Mouse (Mus musculus) WW6 (cell line): ENCODE results near the gene Cckbr.
"Not testable (repeated sequence)": the region's sequence is repeated elsewhere in the genome, so short reads cannot be mapped to it uniquely, and the experiment has no call there.

Experiments
- DNase-seq: peaks from one replicate; pipeline ENCODE4 v3.0.0-alpha.2; 2013; ENCODE audit warnings: low read depth, low spot score

The Cckbr gene

GRCm38 (mm10) chr7:105437979-105438772, 12.6 kb downstream of the Cckbr start:
- no peak for DNase-seq

- no peak for DNase-seq
These were observed 15.9 kb downstream of the Cckbr start for GRCm38 (mm10) chr7:105441426-105441825.

GRCm38 (mm10) chr7:105445076-105445475, 19.5 kb downstream of the Cckbr start:
- DNase-seq: no peak

GRCm38 (mm10) chr7:105453345-105453744, 27.8 kb downstream of the Cckbr start:
- not testable (repeated sequence) for DNase-seq

GRCm38 (mm10) chr7:105458546-105458945, 33.0 kb downstream of the Cckbr start:
- no peak for DNase-seq

GRCm38 (mm10) chr7:105465505-105465904, 40.0 kb downstream of the Cckbr start:
- DNase-seq: not testable (repeated sequence)

- no peak for DNase-seq
These were observed 47.1 kb downstream of the Cckbr start for GRCm38 (mm10) chr7:105472607-105473006.

- no peak for DNase-seq
These were observed 49.3 kb downstream of the Cckbr start for GRCm38 (mm10) chr7:105474771-105475315.

- no peak for DNase-seq
These were observed 49.9 kb downstream of the Cckbr start for GRCm38 (mm10) chr7:105475396-105475949.

GRCm38 (mm10) chr7:105476683-105477432, 51.3 kb downstream of the Cckbr start:
- DNase-seq: no peak

- no peak for DNase-seq
These were observed 51.8 kb downstream of the Cckbr start for GRCm38 (mm10) chr7:105477433-105477700.

GRCm38 (mm10) chr7:105477841-105478240, 52.3 kb downstream of the Cckbr start:
- no peak for DNase-seq

GRCm38 (mm10) chr7:105478344-105478743, 52.8 kb downstream of the Cckbr start:
- DNase-seq: no peak

- no peak for DNase-seq
These were observed 53.7 kb downstream of the Cckbr start for GRCm38 (mm10) chr7:105479232-105479631.

- DNase-seq: no peak
These were observed 54.5 kb downstream of the Cckbr start for GRCm38 (mm10) chr7:105480081-105480480.

GRCm38 (mm10) chr7:105480561-105481504, 55.3 kb downstream of the Cckbr start:
- DNase-seq: no peak

GRCm38 (mm10) chr7:105481505-105482411, 56.2 kb downstream of the Cckbr start, which contains the start of gene Cavin3:
Gene Cavin3, minus strand, starts transcription at chr7:105482300.
- no peak for DNase-seq

GRCm38 (mm10) chr7:105482426-105482825, 56.9 kb downstream of the Cckbr start:
- DNase-seq: no peak

- no peak for DNase-seq
These were observed 59.5 kb downstream of the Cckbr start for GRCm38 (mm10) chr7:105485029-105485428.
